Mouse (Mus musculus) urinary bladder, adult 2 months (tissue): ENCODE data around the gene Cdc25b. TPM values are rescaled to one million over a fixed set of nuclear protein-coding genes. Genes with fewer than 3 reads are reported as not detected.

Experiments used
- DNase-seq: peaks from one replicate; pipeline ENCODE4 v3.0.0; 2022; ENCODE audit warnings: low spot score
- polyA plus RNA-seq: library from polyadenylated mRNA; depleted of rRNA; stranded (reverse); fragments of >200 nt; gene quantifications from 2 replicates; pipeline ENCODE4 v1.2.3, GENCODE M21; 2012

The Cdc25b gene
- polyA plus RNA-seq, 1 experiment: 38.9 TPM

GRCm38 (mm10) chr2:131160671-131161111 lies 26.1 kb upstream of the Cdc25b start:
- DNase-seq: no peak

DNA sequence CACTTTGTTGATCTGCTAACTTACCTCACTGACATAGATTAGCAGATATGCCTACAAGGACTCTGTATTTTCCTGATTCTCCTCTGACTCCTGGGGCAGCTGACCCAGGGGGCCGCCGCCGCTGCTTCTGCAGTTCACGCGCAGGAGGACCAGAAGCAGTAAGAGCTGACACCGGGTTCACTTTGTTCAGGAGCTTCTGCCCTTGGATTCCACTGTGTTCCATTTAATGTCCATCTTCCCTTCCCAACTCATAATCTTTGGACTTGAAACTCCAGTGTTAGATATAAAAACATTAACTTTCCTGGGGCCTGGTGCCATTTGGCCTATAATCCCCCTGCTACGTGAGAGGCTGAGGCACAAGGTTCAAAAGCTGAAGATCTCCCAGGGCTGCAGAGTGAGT lies 22.8 kb upstream of the Cdc25b start:
- DNase-seq: no peak

DNA sequence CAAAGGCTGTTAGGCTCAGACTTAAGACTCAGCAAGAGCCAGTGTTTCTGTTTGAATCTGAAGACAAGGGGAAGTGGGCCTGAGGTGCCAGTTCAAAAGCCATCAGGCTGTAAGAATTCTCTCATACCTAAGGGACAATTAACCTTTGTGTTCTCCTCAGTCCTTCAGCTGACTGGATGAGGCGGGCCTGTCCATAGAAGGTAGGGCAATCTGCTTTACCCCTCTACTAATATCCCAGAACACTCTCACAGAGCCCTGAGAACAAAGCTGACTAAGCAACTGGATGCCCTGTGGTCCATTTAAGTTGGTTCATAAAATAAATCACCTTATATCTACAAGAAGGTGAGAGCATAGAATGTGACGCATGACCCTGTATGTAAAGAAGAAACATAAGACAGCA lies 20.6 kb upstream of the Cdc25b start:
- no peak for DNase-seq

GRCm38 (mm10) chr2:131167984-131168383 lies 18.8 kb upstream of the Cdc25b start:
- no peak for DNase-seq

GRCm38 (mm10) chr2:131168914-131169313 lies 17.8 kb upstream of the Cdc25b start:
- no peak for DNase-seq

DNA sequence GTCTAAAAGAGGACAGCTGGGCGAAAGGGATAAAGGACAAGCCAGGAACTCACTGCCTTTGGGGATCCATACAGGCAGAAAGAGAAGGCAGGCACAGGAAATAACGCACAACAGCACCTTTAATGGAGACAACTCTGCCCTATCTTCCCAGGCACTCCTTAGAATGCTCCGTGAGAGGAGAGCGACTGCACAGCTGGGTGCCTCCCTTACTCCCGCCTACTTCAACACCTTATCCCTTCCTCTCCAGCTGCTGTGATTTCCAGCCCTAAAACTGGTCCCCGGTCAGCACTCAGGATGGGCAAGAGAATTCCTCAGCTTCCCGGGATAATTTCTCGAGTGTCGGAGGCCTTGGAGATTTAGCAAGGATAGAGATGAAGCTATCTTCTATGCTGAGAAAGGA lies 15.8 kb upstream of the Cdc25b start:
- DNase-seq: no peak

DNA sequence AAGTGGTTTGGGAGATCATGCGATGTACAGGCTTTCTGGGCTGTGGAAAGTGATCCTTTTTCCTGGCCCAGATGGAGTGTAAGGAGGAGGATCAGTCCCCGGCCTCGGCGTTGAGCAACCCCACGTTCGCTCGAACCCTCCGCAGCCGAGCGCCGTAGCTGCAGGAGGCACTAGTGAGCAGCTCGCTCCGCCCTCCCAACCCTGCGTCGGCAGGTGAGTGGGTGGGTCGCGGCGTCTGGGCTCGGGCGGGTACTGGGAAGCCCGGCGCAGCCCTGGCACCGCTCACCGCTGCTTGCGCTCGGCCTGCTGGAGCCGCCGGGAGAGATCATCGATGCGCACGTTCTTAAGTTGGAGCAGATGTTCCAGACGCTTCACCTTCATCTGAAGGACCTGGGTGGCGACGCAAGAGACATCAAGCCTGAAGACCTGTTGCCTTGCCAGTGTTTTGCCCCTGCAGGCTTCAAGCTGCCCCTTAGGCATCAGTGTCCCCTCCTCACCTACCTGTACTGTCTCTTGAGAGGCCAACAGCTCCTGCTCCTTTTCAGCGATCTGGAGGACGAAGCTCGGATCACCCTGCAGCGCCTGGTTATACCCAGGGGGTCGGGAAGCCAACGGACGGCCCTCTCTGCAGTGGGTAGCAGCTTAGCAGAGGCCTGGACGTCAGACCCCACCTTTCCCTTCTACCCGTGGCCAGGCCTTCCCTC lies 15.2 kb upstream of the Cdc25b start:
- peak; percentile 57 for DNase-seq

GRCm38 (mm10) chr2:131172322-131172721 lies 14.4 kb upstream of the Cdc25b start:
- DNase-seq: no peak

DNA sequence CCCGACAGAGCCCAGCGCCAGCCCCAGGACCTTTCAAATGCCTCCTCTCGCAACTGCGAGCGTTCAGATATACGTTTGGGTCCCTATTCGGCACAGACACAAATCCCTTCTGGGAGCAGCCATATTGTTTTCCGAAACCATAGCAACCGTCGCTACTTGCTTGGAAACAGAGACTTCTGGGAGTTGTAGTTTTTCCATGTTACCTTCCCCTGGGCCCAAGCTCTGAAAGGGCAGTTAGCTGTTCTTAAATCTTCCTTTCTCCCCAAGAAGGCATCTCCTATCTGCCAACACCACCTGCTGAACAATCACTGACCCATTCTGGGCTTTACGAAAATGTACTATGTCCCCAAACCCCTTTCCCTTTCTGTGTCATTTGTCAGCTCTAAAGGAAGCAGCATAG lies 12.0 kb upstream of the Cdc25b start:
- DNase-seq: no peak

DNA sequence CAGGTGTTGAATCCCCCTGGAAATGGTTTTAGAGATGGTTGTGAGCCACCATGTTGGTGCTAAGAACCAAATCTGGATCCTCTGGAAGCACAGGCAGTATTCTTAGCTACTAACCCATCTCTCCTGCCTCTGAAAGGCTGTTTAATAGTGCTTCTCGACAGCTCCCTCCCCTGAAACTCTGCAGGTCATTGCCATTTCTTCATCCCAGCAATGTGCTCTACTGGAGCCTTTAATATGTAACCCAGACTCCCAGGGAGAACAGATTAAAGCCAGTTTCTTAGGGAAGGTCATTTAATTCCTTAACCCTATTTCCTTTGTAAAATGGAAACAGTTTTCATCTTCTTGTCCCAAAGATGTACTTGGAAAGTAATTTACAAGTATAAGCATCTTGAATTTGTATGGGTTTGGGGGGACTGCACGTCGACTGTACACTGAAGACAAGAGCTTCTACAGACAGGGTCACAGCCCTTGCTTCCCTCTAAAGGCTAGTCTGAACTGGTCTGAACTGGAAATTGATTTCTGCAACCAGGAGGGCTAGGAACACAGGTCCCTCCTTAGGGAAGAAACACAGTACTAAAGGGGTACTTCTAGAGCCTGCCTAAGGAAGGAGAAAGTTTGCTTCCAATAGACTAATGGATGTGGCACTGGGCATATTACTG lies 11.3 kb upstream of the Cdc25b start:
- DNase-seq: no peak

DNA sequence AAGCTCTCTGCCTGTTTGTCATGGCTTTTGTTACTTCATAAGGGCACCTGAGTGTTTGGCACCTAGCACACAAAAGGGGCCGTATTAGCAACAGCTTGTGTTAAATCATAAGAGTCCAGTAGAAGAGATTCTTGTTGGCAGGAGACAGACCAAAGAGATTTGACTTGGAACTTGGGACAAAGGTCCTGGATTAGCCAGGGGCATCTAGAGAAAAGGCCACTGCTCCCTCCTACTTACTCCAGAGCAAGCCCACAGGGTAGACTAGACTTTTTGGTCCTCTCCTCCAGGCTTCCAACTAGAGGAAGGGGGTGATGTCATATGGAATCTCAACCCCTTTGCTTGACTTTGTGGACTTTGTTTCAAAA lies 10.8 kb upstream of the Cdc25b start:
- no peak for DNase-seq

GRCm38 (mm10) chr2:131176491-131176890 lies 10.3 kb upstream of the Cdc25b start:
- DNase-seq: no peak

- DNase-seq: no peak
These were observed 8.8 kb upstream of the Cdc25b start for GRCm38 (mm10) chr2:131177932-131178331.

DNA sequence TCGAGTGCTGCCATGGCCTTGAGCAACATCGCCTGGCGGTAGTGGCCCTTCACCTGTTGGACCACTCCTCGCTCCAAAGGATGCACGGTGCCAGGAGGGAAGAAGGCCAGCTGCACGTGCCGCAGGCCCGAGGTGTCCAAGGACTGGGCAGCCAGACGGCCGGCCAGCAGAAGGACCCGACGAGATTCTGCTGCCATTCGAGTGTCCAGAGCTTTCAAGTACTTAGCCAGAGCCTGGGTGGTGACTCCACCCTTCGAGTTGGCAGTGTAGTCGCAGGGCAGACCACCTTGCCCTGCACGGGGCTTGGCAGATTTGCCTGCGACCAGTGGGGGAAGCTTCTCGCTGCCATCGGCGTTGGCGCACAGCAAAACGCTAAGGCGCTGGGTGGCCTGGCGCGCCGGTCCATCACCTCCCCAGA lies 7.9 kb upstream of the Cdc25b start:
- DNase-seq: peak; percentile 52

DNA sequence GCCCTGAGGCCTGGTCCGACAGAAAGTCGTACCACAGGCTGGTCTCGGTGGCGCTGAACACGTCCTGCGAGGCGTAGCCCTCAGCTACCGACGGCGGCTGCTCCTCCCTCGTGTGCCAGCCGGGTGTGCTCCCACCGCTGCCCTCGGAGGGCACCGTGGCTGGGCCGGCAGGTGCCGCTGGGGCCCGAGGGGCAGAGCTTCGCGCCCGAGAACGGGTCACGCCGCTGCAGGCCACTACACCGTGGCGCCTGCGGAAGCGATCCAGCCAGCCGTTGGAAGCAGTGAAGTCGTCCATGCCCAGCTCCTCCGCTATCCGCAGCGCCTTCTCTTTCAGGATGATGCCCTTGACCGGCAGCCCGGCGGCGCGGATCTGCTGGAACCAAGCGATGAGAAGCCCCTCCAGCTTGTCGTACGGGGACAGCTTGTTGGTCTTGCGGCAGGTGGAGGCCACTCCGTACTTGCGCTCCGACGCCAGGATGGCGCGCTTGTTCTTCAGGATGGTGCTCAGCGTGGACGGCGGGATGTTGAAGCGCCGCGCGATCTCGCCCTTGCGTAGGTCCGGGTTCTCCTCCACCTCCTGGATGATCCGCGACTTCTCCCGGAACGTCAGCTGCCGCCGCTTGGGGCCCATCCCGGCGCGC lies 7.4 kb upstream of the Cdc25b start:
- DNase-seq: peak; percentile 67

DNA sequence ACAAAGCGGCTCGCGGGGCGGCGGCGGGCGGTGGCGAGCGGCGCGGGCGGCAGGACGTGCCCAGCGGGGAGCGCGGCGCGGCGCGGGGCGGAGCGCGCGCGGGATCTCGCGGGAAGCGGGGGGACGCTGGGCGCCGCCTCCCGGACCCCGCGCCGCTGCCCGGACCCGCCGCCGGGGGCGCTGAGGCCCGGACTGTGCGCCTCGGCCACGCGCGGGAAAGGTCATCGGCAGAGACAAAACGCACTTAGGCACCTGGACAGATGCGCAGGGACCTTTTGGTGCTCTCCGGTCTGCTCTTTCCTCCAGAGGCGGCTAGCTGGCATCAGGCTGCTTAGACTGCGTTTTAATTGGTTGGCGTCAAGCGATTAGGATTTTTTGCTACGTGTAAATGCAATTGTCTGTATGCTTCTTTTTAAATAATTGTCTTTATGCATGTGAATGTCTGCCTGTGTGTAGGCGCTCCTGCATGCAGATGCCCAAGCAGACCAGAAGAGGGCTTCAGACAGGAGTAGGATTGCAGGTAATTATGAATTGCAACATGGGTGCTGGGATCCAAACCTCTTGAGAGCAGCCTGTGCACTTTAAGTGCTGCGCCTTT lies 6.7 kb upstream of the Cdc25b start, which contains the start of gene Cenpb:
TSS of gene Cenpb (minus strand) at position 78 of the 598 bp plus-strand sequence.
- peak; percentile 84 for DNase-seq

DNA sequence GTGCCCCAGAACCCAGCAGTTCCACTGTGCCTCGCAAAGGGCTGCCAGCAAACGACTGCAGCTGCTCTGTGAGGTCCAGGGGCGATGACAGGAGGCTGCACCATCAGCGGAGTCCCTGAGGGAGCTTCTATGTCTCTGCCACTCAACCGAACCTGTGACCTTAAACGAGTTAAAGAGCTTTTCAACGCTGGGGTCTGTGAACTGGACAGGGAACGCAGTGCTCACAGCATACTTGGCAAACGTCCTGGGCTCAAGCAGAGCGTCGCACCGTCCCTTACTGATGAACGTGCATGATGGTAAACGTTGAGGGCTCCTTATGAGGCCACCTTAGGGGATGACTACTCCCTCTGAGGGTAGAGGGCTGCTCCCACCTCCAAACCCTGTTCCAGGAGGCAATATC lies 406 bp upstream of the Cdc25b start:
- DNase-seq: no peak

DNA sequence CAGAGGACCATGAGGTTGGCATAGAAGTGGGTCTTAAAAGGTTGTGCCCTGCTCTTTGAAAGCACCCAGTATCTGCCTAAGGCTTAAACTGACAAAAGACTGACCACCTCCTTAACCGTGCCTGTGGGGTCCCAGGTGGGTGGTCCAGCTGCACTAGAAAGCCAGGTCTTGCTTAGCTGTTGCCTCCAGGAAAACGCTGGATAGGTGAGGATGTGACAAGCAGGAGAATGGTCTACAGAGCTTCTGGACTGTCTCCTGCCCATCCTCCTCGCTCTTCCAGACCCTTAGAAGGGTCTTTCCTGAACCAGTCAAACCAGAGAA lies 813 bp downstream of the Cdc25b start:
- DNase-seq: no peak

DNA sequence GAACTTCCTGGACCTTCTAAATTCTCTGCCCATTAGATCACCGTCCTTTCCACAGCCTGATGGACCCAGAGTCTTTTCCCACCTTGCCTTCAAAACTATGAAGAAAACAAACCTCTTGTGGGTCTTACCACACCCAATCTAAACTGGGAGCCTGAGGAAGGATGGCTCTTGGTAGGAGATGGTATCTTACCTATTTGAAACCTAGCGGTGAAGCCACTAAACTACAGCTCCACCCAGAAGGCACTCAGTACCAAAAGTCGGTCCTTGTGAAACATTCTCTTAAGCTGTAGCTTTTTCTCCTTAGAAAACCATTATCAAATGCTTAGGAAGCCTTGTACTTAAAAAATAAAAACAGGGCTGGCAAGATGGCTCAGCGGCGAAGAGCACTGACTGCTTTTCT lies 1.6 kb downstream of the Cdc25b start:
- DNase-seq: no peak

GRCm38 (mm10) chr2:131189521-131190309 lies 3.0 kb downstream of the Cdc25b start:
- DNase-seq: no peak

DNA sequence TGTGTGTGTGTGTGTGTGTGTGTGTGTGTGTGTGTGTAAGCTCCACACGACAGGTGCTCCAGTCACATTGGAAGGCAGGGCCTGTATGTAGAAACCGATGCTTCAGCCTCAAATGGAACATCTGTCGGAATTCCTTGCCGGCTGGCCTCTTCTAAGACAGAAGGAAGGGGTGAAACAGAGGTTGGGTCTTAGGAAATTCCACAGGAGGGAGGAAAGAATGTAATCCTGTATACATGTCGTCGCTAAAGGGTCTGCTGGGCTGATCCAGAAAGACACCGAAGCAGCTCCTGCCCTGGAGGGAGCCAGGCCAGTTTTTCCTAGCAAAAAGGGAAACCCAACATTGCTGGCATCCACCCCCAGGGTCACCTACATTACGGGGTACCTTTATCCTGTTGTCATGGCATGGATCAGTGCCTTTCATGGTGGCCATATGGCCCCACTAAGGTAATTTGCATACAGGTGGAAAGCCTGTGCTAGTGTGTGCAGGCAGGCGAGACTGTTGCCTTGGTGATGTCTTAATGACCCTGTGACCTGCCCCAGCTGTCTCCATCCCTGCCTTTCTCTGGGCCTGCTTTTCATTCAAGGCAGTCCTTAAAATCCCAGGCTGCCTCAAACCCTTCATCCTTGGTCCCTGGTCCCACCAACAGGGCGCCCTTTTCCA lies 3.7 kb downstream of the Cdc25b start:
- no peak for DNase-seq

GRCm38 (mm10) chr2:131191005-131191390 lies 4.2 kb downstream of the Cdc25b start:
- no peak for DNase-seq
